Mouse (Mus musculus): ENCODE data around the gene Paqr9. TPM values are rescaled to one million over a fixed set of nuclear protein-coding genes. Genes with fewer than 3 reads are reported as not detected.

The Paqr9 gene
- polyA plus RNA-seq, 1 experiment from 2014 or later: 0.47 TPM

GRCm38 (mm10) chr9:95540487-95540886 is 19.0 kb upstream of the Paqr9 start:
- ATAC-seq (ENCODE audit: low read depth): no peak
- Histone ChIP-seq H3K27me3 (replicated peaks; ENCODE audit: control insufficient read depth, insufficient read depth, low read length) (no peaks in the 10 kb centered on the region), H3K4me1 (ENCODE audit: control insufficient read depth, insufficient read depth, low read length) (no peaks in the 10 kb centered on the region), H3K4me2 (ENCODE audit: low read depth, low read length) (no peak overlapping the region), H3K27ac (replicated peaks; ENCODE audit: low read depth, low read length) (no peak overlapping the region), H3K4me3 (ENCODE audit: low read depth, low read length) (no peak overlapping the region), H3K36me3 (ENCODE audit: control insufficient read depth, insufficient read depth, low read length) (no peaks in the 10 kb centered on the region), H3K9me3 (ENCODE audit: control insufficient read depth, low read length) (no peaks in the 10 kb centered on the region), H3K9ac (ENCODE audit: low read depth, low read length) (no peak overlapping the region)
- WGBS: 64% methylated on average over 4 of the region's 4 CpGs
- peak; percentile 16 for DNase-seq (ENCODE audit: low spot score)

- no peak for ATAC-seq (ENCODE audit: low read depth)
- H3K36me3 ChIP-seq (ENCODE audit: control insufficient read depth, insufficient read depth, low read length): no peaks in the 10 kb centered on the region
- no peak overlapping the region for H3K4me3 ChIP-seq (ENCODE audit: low read depth, low read length)
- DNase-seq (ENCODE audit: low spot score): no peak
- H3K27me3 ChIP-seq (replicated peaks; ENCODE audit: control insufficient read depth, insufficient read depth, low read length): no peaks in the 10 kb centered on the region
- H3K4me2 ChIP-seq (ENCODE audit: low read depth, low read length): no peak overlapping the region
- no peak overlapping the region for H3K9ac ChIP-seq (ENCODE audit: low read depth, low read length)
- H3K9me3 ChIP-seq (ENCODE audit: control insufficient read depth, low read length): no peaks in the 10 kb centered on the region
- H3K27ac ChIP-seq (replicated peaks; ENCODE audit: low read depth, low read length): no peak overlapping the region
- no peaks in the 10 kb centered on the region for H3K4me1 ChIP-seq (ENCODE audit: control insufficient read depth, insufficient read depth, low read length)
These were observed 18.2 kb upstream of the Paqr9 start for GRCm38 (mm10) chr9:95541208-95541607.

GRCm38 (mm10) chr9:95541650-95542432 is 17.6 kb upstream of the Paqr9 start:
- WGBS: 71% methylated on average over 15 of the region's 15 CpGs
- ATAC-seq (ENCODE audit: low read depth) (no peak), DNase-seq (ENCODE audit: low spot score) (no peak)
- H3K27ac ChIP-seq (replicated peaks; ENCODE audit: low read depth, low read length): no peak overlapping the region
- no peak overlapping the region for H3K9ac ChIP-seq (ENCODE audit: low read depth, low read length)
- no peak overlapping the region for H3K4me2 ChIP-seq (ENCODE audit: low read depth, low read length)
- H3K4me1 ChIP-seq (ENCODE audit: control insufficient read depth, insufficient read depth, low read length): no peaks in the 10 kb centered on the region
- no peaks in the 10 kb centered on the region for H3K9me3 ChIP-seq (ENCODE audit: control insufficient read depth, low read length)
- no peak overlapping the region for H3K4me3 ChIP-seq (ENCODE audit: low read depth, low read length)
- no peaks in the 10 kb centered on the region for H3K27me3 ChIP-seq (replicated peaks; ENCODE audit: control insufficient read depth, insufficient read depth, low read length)
- H3K36me3 ChIP-seq (ENCODE audit: control insufficient read depth, insufficient read depth, low read length): no peaks in the 10 kb centered on the region

- H3K27me3 ChIP-seq (replicated peaks; ENCODE audit: control insufficient read depth, insufficient read depth, low read length): no peaks in the 10 kb centered on the region
- H3K27ac ChIP-seq (replicated peaks; ENCODE audit: low read depth, low read length): no peak overlapping the region
- no peak for ATAC-seq (ENCODE audit: low read depth)
- no peak for DNase-seq (ENCODE audit: low spot score)
- H3K36me3 ChIP-seq (ENCODE audit: control insufficient read depth, insufficient read depth, low read length): no peaks in the 10 kb centered on the region
- 66% methylated on average over 6 of the region's 6 CpGs for WGBS
- no peak overlapping the region for H3K4me2 ChIP-seq (ENCODE audit: low read depth, low read length)
- H3K9ac ChIP-seq (ENCODE audit: low read depth, low read length): no peak overlapping the region
- no peak overlapping the region for H3K4me3 ChIP-seq (ENCODE audit: low read depth, low read length)
- H3K4me1 ChIP-seq (ENCODE audit: control insufficient read depth, insufficient read depth, low read length): no peaks in the 10 kb centered on the region
- H3K9me3 ChIP-seq (ENCODE audit: control insufficient read depth, low read length): no peaks in the 10 kb centered on the region
These were observed 17.0 kb upstream of the Paqr9 start for GRCm38 (mm10) chr9:95542475-95542874.

- Histone ChIP-seq H3K27me3 (replicated peaks; ENCODE audit: control insufficient read depth, insufficient read depth, low read length) (no peaks in the 10 kb centered on the region), H3K27ac (replicated peaks; ENCODE audit: low read depth, low read length) (no peak overlapping the region), H3K4me2 (ENCODE audit: low read depth, low read length) (no peak overlapping the region), H3K9ac (ENCODE audit: low read depth, low read length) (no peak overlapping the region), H3K36me3 (ENCODE audit: control insufficient read depth, insufficient read depth, low read length) (no peaks in the 10 kb centered on the region), H3K9me3 (ENCODE audit: control insufficient read depth, low read length) (no peaks in the 10 kb centered on the region), H3K4me3 (ENCODE audit: low read depth, low read length) (no peak overlapping the region), H3K4me1 (ENCODE audit: control insufficient read depth, insufficient read depth, low read length) (no peaks in the 10 kb centered on the region)
- WGBS: 88% methylated on average over 4 of the region's 4 CpGs
- ATAC-seq (ENCODE audit: low read depth) (no peak), DNase-seq (ENCODE audit: low spot score) (no peak)
These were observed 14.9 kb upstream of the Paqr9 start for GRCm38 (mm10) chr9:95544598-95544997.

- Histone ChIP-seq H3K9ac (ENCODE audit: low read depth, low read length) (no peak overlapping the region), H3K27me3 (replicated peaks; ENCODE audit: control insufficient read depth, insufficient read depth, low read length) (no peaks in the 10 kb centered on the region), H3K36me3 (ENCODE audit: control insufficient read depth, insufficient read depth, low read length) (no peaks in the 10 kb centered on the region), H3K27ac (replicated peaks; ENCODE audit: low read depth, low read length) (no peak overlapping the region), H3K4me2 (ENCODE audit: low read depth, low read length) (no peak overlapping the region), H3K4me3 (ENCODE audit: low read depth, low read length) (no peak overlapping the region), H3K4me1 (ENCODE audit: control insufficient read depth, insufficient read depth, low read length) (no peaks in the 10 kb centered on the region), H3K9me3 (ENCODE audit: control insufficient read depth, low read length) (no peaks in the 10 kb centered on the region)
- ATAC-seq (ENCODE audit: low read depth) (no peak), DNase-seq (ENCODE audit: low spot score) (no peak)
- 60% methylated on average over 7 of the region's 7 CpGs for WGBS
These were observed 12.8 kb upstream of the Paqr9 start for GRCm38 (mm10) chr9:95546679-95547078.

- Histone ChIP-seq H3K9me3 (ENCODE audit: control insufficient read depth, low read length) (no peaks in the 10 kb centered on the region), H3K36me3 (ENCODE audit: control insufficient read depth, insufficient read depth, low read length) (no peaks in the 10 kb centered on the region), H3K4me2 (ENCODE audit: low read depth, low read length) (no peak overlapping the region), H3K9ac (ENCODE audit: low read depth, low read length) (no peak overlapping the region), H3K4me3 (ENCODE audit: low read depth, low read length) (no peak overlapping the region), H3K27me3 (replicated peaks; ENCODE audit: control insufficient read depth, insufficient read depth, low read length) (no peaks in the 10 kb centered on the region), H3K4me1 (ENCODE audit: control insufficient read depth, insufficient read depth, low read length) (no peaks in the 10 kb centered on the region), H3K27ac (replicated peaks; ENCODE audit: low read depth, low read length) (no peak overlapping the region)
- ATAC-seq (ENCODE audit: low read depth) (no peak), DNase-seq (ENCODE audit: low spot score) (no peak)
- 71% methylated on average over 15 of the region's 15 CpGs for WGBS
These were observed 9.6 kb upstream of the Paqr9 start for GRCm38 (mm10) chr9:95549626-95550411.

GRCm38 (mm10) chr9:95550856-95551774 is 8.3 kb upstream of the Paqr9 start:
- DNase-seq (ENCODE audit: low spot score) (no peak), ATAC-seq (ENCODE audit: low read depth) (no peak)
- Histone ChIP-seq H3K27me3 (replicated peaks; ENCODE audit: control insufficient read depth, insufficient read depth, low read length) (peaks cover 4% of the 10 kb centered on the region; the same call in 1 of the 2 replicates), H3K4me3 (ENCODE audit: low read depth, low read length) (no peak overlapping the region), H3K9ac (ENCODE audit: low read depth, low read length) (no peak overlapping the region), H3K27ac (replicated peaks; ENCODE audit: low read depth, low read length) (no peak overlapping the region), H3K4me1 (ENCODE audit: control insufficient read depth, insufficient read depth, low read length) (no peaks in the 10 kb centered on the region), H3K4me2 (ENCODE audit: low read depth, low read length) (no peak overlapping the region), H3K36me3 (ENCODE audit: control insufficient read depth, insufficient read depth, low read length) (no peaks in the 10 kb centered on the region), H3K9me3 (ENCODE audit: control insufficient read depth, low read length) (no peaks in the 10 kb centered on the region)
- WGBS: 70% methylated on average over 9 of the region's 9 CpGs

Data from embryonic facial prominence, embryonic 14.5 days (tissue).